Mouse (Mus musculus): ENCODE results near the gene Rbm33. TPM values are rescaled to one million over a fixed set of nuclear protein-coding genes. Genes with fewer than 3 reads are reported as not detected.
A peak's percentile ranks its signal among the peaks of the same experiment; 100 is the strongest.

The Rbm33 gene
- polyA plus RNA-seq, 1 experiment: 33.3 TPM

- Histone ChIP-seq H3K4me1 (ENCODE audit: control insufficient read depth, insufficient read depth, insufficient read length) (no peaks in the 10 kb centered on the region), H3K4me3 (ENCODE audit: extremely low read depth, insufficient read depth, insufficient read length) (no peak overlapping the region), H3K27ac (ENCODE audit: insufficient read depth, low read length) (no peak overlapping the region), H3K27me3 (ENCODE audit: control insufficient read depth, insufficient read depth, low read length) (no peaks in the 10 kb centered on the region), H3K36me3 (ENCODE audit: control insufficient read depth, insufficient read depth, low read length) (peaks cover 37% of the 10 kb centered on the region)
- no peak for TF ChIP-seq POLR2A (IDR thresholded peaks at IDR 0.05; ENCODE audit: low read depth, low read length)
- no peak for TF ChIP-seq CTCF (IDR thresholded peaks at IDR 0.05; ENCODE audit: extremely low read depth, insufficient read depth, insufficient read length, insufficient replicate concordance)
- no peak for DNase-seq (ENCODE audit: low read depth in 1 of 2, low spot score in 2 of 2)
- WGBS: 90% methylated on average over 3 of the region's 3 CpGs
Observed at GRCm38 (mm10) chr5:28386783-28387182, 69.9 kb downstream of the Rbm33 start.

- no peak overlapping the region for H3K27ac ChIP-seq (ENCODE audit: insufficient read depth, low read length)
- H3K4me3 ChIP-seq (ENCODE audit: extremely low read depth, insufficient read depth, insufficient read length): no peak overlapping the region
- no peak for TF ChIP-seq CTCF (IDR thresholded peaks at IDR 0.05; ENCODE audit: extremely low read depth, insufficient read depth, insufficient read length, insufficient replicate concordance)
- TF ChIP-seq POLR2A (IDR thresholded peaks at IDR 0.05; ENCODE audit: low read depth, low read length): no peak
- no peaks in the 10 kb centered on the region for H3K27me3 ChIP-seq (ENCODE audit: control insufficient read depth, insufficient read depth, low read length)
- no peaks in the 10 kb centered on the region for H3K4me1 ChIP-seq (ENCODE audit: control insufficient read depth, insufficient read depth, insufficient read length)
- H3K36me3 ChIP-seq (ENCODE audit: control insufficient read depth, insufficient read depth, low read length): peaks cover 38% of the 10 kb centered on the region
- no peak for DNase-seq (ENCODE audit: low read depth in 1 of 2, low spot score in 2 of 2)
- 95% methylated on average over 9 of the region's 9 CpGs for WGBS
Observed at GRCm38 (mm10) chr5:28387531-28388179, 70.7 kb downstream of the Rbm33 start.

GRCm38 (mm10) chr5:28388184-28388583, 71.3 kb downstream of the Rbm33 start:
- Histone ChIP-seq H3K36me3 (ENCODE audit: control insufficient read depth, insufficient read depth, low read length) (peaks cover 40% of the 10 kb centered on the region), H3K4me3 (ENCODE audit: extremely low read depth, insufficient read depth, insufficient read length) (no peak overlapping the region), H3K27me3 (ENCODE audit: control insufficient read depth, insufficient read depth, low read length) (no peaks in the 10 kb centered on the region), H3K27ac (ENCODE audit: insufficient read depth, low read length) (no peak overlapping the region), H3K4me1 (ENCODE audit: control insufficient read depth, insufficient read depth, insufficient read length) (no peaks in the 10 kb centered on the region)
- 64% methylated on average over 3 of the region's 3 CpGs for WGBS
- DNase-seq (ENCODE audit: low read depth in 1 of 2, low spot score in 2 of 2): peak; percentile 22 to 65
- TF ChIP-seq POLR2A (IDR thresholded peaks at IDR 0.05; ENCODE audit: low read depth, low read length) (no peak), CTCF (IDR thresholded peaks at IDR 0.05; ENCODE audit: extremely low read depth, insufficient read depth, insufficient read length, insufficient replicate concordance) (0 out of 2 replicates have a peak, but pooled peaks have one; percentile 23)

GRCm38 (mm10) chr5:28390189-28390588, 73.3 kb downstream of the Rbm33 start:
- H3K36me3 ChIP-seq (ENCODE audit: control insufficient read depth, insufficient read depth, low read length): peaks cover 52% of the 10 kb centered on the region
- no peaks in the 10 kb centered on the region for H3K4me1 ChIP-seq (ENCODE audit: control insufficient read depth, insufficient read depth, insufficient read length)
- WGBS: 92% methylated on average over 6 of the region's 6 CpGs
- TF ChIP-seq POLR2A (IDR thresholded peaks at IDR 0.05; ENCODE audit: low read depth, low read length): no peak
- TF ChIP-seq CTCF (IDR thresholded peaks at IDR 0.05; ENCODE audit: extremely low read depth, insufficient read depth, insufficient read length, insufficient replicate concordance): no peak
- H3K27ac ChIP-seq (ENCODE audit: insufficient read depth, low read length): no peak overlapping the region
- H3K27me3 ChIP-seq (ENCODE audit: control insufficient read depth, insufficient read depth, low read length): no peaks in the 10 kb centered on the region
- DNase-seq (ENCODE audit: low read depth in 1 of 2, low spot score in 2 of 2): no peak
- no peak overlapping the region for H3K4me3 ChIP-seq (ENCODE audit: extremely low read depth, insufficient read depth, insufficient read length)

GRCm38 (mm10) chr5:28397344-28397743, 80.4 kb downstream of the Rbm33 start:
- no peaks in the 10 kb centered on the region for H3K4me1 ChIP-seq (ENCODE audit: control insufficient read depth, insufficient read depth, insufficient read length)
- WGBS: 94% methylated on average over 2 of the region's 2 CpGs
- no peak overlapping the region for H3K4me3 ChIP-seq (ENCODE audit: extremely low read depth, insufficient read depth, insufficient read length)
- H3K27me3 ChIP-seq (ENCODE audit: control insufficient read depth, insufficient read depth, low read length): no peaks in the 10 kb centered on the region
- H3K27ac ChIP-seq (ENCODE audit: insufficient read depth, low read length): no peak overlapping the region
- H3K36me3 ChIP-seq (ENCODE audit: control insufficient read depth, insufficient read depth, low read length): peaks cover 18% of the 10 kb centered on the region
- no peak for DNase-seq (ENCODE audit: low read depth in 1 of 2, low spot score in 2 of 2)
- TF ChIP-seq CTCF (IDR thresholded peaks at IDR 0.05; ENCODE audit: extremely low read depth, insufficient read depth, insufficient read length, insufficient replicate concordance) (no peak), POLR2A (IDR thresholded peaks at IDR 0.05; ENCODE audit: low read depth, low read length) (no peak)

- DNase-seq (ENCODE audit: low read depth in 1 of 2, low spot score in 2 of 2): no peak
- no peak overlapping the region for H3K27ac ChIP-seq (ENCODE audit: insufficient read depth, low read length)
- TF ChIP-seq POLR2A (IDR thresholded peaks at IDR 0.05; ENCODE audit: low read depth, low read length): no peak
- no peaks in the 10 kb centered on the region for H3K27me3 ChIP-seq (ENCODE audit: control insufficient read depth, insufficient read depth, low read length)
- H3K36me3 ChIP-seq (ENCODE audit: control insufficient read depth, insufficient read depth, low read length): peaks cover 13% of the 10 kb centered on the region
- no peaks in the 10 kb centered on the region; the same call in 1 of the 2 replicates for H3K4me1 ChIP-seq (ENCODE audit: control insufficient read depth, insufficient read depth, insufficient read length)
- H3K4me3 ChIP-seq (ENCODE audit: extremely low read depth, insufficient read depth, insufficient read length): no peak overlapping the region
- WGBS: 91% methylated on average over 3 of the region's 3 CpGs
Observed at GRCm38 (mm10) chr5:28398736-28399135, 81.8 kb downstream of the Rbm33 start.

GRCm38 (mm10) chr5:28399451-28400115, 82.7 kb downstream of the Rbm33 start:
- Histone ChIP-seq H3K27ac (ENCODE audit: insufficient read depth, low read length) (no peak overlapping the region), H3K4me3 (ENCODE audit: extremely low read depth, insufficient read depth, insufficient read length) (no peak overlapping the region), H3K27me3 (ENCODE audit: control insufficient read depth, insufficient read depth, low read length) (no peaks in the 10 kb centered on the region), H3K36me3 (ENCODE audit: control insufficient read depth, insufficient read depth, low read length) (peaks cover 6% of the 10 kb centered on the region), H3K4me1 (ENCODE audit: control insufficient read depth, insufficient read depth, insufficient read length) (no peaks in the 10 kb centered on the region; the same call in 1 of the 2 replicates)
- DNase-seq (ENCODE audit: low read depth in 1 of 2, low spot score in 2 of 2): no peak
- WGBS: 78% methylated on average over 2 of the region's 2 CpGs
- TF ChIP-seq POLR2A (IDR thresholded peaks at IDR 0.05; ENCODE audit: low read depth, low read length): no peak
- TF ChIP-seq CTCF (IDR thresholded peaks at IDR 0.05; ENCODE audit: extremely low read depth, insufficient read depth, insufficient read length, insufficient replicate concordance): no peak

Measured in spleen, adult 2 months (tissue).